Mouse (Mus musculus): ENCODE results near the gene Ephx1.
"Not testable (repeated sequence)": the region's sequence is repeated elsewhere in the genome, so short reads cannot be mapped to it uniquely, and the experiment has no call there.

Gene Ephx1

GRCm38 (mm10) chr1:181020756-181021487 lies at the start of gene Ephx1:
Gene Ephx1 (minus strand): TSS chr1:181020904.
- DNase-seq: no peak

GRCm38 (mm10) chr1:181069671-181070070 lies 49.0 kb upstream of the Ephx1 start:
- DNase-seq: peak; percentile 13

GRCm38 (mm10) chr1:181068344-181068743 lies 47.6 kb upstream of the Ephx1 start:
- no peak for DNase-seq

- no peak for DNase-seq
Observed at GRCm38 (mm10) chr1:181064648-181065047, 43.9 kb upstream of the Ephx1 start.

GRCm38 (mm10) chr1:181063991-181064390 lies 43.3 kb upstream of the Ephx1 start:
- no peak for DNase-seq

- no peak for DNase-seq
Observed at GRCm38 (mm10) chr1:181061784-181062485, 41.2 kb upstream of the Ephx1 start.

GRCm38 (mm10) chr1:181052898-181053297 lies 32.2 kb upstream of the Ephx1 start:
- no peak for DNase-seq

GRCm38 (mm10) chr1:181050937-181051336 lies 30.2 kb upstream of the Ephx1 start, which contains the start of gene 9130409I23Rik:
Gene 9130409I23Rik (plus strand): TSS chr1:181051237.
- no peak for DNase-seq

- no peak for DNase-seq
Observed at GRCm38 (mm10) chr1:181049328-181049842, 28.7 kb upstream of the Ephx1 start.

GRCm38 (mm10) chr1:181047520-181047919 lies 26.8 kb upstream of the Ephx1 start:
- no peak for DNase-seq

- no peak for DNase-seq
Observed at GRCm38 (mm10) chr1:181039652-181040051, 18.9 kb upstream of the Ephx1 start.

- DNase-seq: no peak
Observed at GRCm38 (mm10) chr1:181037623-181038022, 16.9 kb upstream of the Ephx1 start.

- DNase-seq: not testable (repeated sequence)
Observed at GRCm38 (mm10) chr1:181035015-181035778, 14.5 kb upstream of the Ephx1 start.

GRCm38 (mm10) chr1:181022265-181022664 lies 1.6 kb upstream of the Ephx1 start:
- no peak for DNase-seq

GRCm38 (mm10) chr1:181021488-181021865 lies 773 bp upstream of the Ephx1 start:
- no peak for DNase-seq

GRCm38 (mm10) chr1:181017890-181018420 lies 2.7 kb downstream of the Ephx1 start:
- DNase-seq: no peak

GRCm38 (mm10) chr1:181017212-181017711 lies 3.4 kb downstream of the Ephx1 start:
- DNase-seq: peak; percentile 56

GRCm38 (mm10) chr1:181016532-181017131 lies 4.1 kb downstream of the Ephx1 start:
- DNase-seq: peak; percentile 42

- DNase-seq: no peak
Observed at GRCm38 (mm10) chr1:181016045-181016444, 4.7 kb downstream of the Ephx1 start.

- DNase-seq: no peak
Observed at GRCm38 (mm10) chr1:181015558-181015957, 5.1 kb downstream of the Ephx1 start.

- no peak for DNase-seq
Observed at GRCm38 (mm10) chr1:181014731-181015500, 5.8 kb downstream of the Ephx1 start.

GRCm38 (mm10) chr1:181013446-181013845 lies 7.3 kb downstream of the Ephx1 start:
- DNase-seq: no peak

All from right cerebral cortex, postnatal 25 days (tissue).